Mouse (Mus musculus) embryonic fibroblast, embryonic 13.5 days (primary cell): ENCODE data around the gene Maml3.

Experiments
- CTCF ChIP-seq: IDR thresholded peaks from 2 replicates; pipeline ENCODE4 v1.5.1; 2011; ENCODE audit warnings: mild to moderate bottlenecking, control low read depth, low read length, moderate library complexity, borderline replicate concordance; ENCODE audit not compliant: insufficient read depth
- POLR2A ChIP-seq: IDR thresholded peaks from 2 replicates; pipeline ENCODE4 v1.6.1; 2011; ENCODE audit warnings: low read depth, mild to moderate bottlenecking, control low read depth, low read length, moderate library complexity

DNA sequence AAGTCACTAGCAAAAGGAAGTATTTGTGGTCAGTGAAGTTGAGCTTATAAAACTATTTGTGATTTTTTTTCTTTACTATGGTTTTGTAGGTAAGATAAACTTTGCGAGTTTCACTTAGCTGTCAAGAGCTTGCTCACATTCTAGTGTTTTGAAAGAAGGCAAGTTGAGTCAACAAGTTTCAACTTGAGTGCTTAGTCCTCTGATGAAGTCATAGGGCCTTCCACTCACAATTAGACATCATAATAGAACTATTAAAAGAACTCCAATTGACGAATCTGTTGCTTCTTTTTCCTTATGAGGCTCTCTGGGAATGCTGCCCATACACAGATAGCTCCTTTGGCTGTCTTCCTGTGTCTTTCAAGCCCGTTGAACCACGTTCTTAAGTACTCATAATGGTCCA lies 16.0 kb upstream of the Maml3 start:
- no peak for TF ChIP-seq POLR2A
- no peak for TF ChIP-seq CTCF
